Mouse (Mus musculus): ENCODE measurements around the gene Sh2d6. TPM values are rescaled to one million over a fixed set of nuclear protein-coding genes. Genes with fewer than 3 reads are reported as not detected.

Sh2d6 gene
- polyA plus RNA-seq, 1 experiment from 2014 or later, result not detected

DNA sequence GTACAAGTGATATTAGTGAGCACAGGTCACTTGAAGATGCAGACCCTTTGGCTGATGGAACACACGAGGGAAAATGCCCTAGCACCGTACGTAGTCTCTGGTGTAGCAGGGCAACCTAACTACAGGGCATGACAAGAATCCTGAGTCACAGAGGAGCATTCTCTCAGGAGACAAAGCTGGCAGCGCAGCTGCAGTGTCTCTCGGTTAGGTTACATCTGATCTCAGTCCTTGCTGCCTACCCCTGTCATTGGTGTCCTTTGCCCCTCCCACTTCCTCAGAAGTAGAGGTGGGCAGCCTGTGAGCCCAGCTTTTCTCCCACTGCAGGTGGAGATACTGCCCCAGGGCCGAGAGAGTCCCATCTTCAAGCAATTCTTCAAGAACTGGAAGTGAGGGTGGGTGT, 41.0 kb upstream of the Sh2d6 start:
- no peaks in the 10 kb centered on the region for H3K9me3 ChIP-seq (ENCODE audit: low read depth, low read length)
- H3K4me1 ChIP-seq (ENCODE audit: insufficient read depth), result no peaks in the 10 kb centered on the region
- no peak overlapping the region for H3K4me3 ChIP-seq (ENCODE audit: low read depth, low read length)
- DNase-seq (no peak), ATAC-seq (ENCODE audit: insufficient read depth) (no peak)
- TF ChIP-seq CTCF (IDR thresholded peaks at IDR 0.05; ENCODE audit: low read depth), result no peak
- WGBS, result 47% methylated on average over 6 of the region's 6 CpGs
- no peak overlapping the region for H3K27ac ChIP-seq (ENCODE audit: low read depth)
- H3K4me2 ChIP-seq, result no peak overlapping the region
- H3K27me3 ChIP-seq (ENCODE audit: insufficient read depth, low read length), result no peaks in the 10 kb centered on the region
- H3K36me3 ChIP-seq (ENCODE audit: insufficient read depth), result no peaks in the 10 kb centered on the region
- no peak overlapping the region for H3K9ac ChIP-seq

DNA sequence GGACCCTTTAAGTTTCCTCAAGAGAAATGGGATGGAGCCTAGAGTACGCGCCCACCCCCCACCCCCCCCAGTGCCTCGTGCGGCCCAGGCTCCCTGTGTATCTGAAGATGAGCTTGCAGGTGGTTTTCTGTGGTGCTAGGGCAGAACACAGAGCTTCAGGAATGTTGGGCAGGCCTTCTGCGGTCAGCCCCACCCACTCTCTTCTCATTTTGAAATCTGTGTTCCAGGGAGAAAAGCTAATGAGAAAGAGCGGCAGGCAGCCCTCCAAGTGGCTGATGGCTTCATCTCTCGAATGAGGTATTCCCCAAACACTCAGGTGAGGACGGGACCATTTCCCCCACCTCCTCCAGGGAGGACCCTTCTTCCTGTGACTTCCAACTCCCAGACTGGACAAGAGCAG, 39.3 kb upstream of the Sh2d6 start:
- no peak for DNase-seq
- Histone ChIP-seq H3K4me2 (no peak overlapping the region), H3K9ac (no peak overlapping the region), H3K27ac (ENCODE audit: low read depth) (no peak overlapping the region), H3K4me3 (ENCODE audit: low read depth, low read length) (no peak overlapping the region), H3K36me3 (ENCODE audit: insufficient read depth) (no peaks in the 10 kb centered on the region), H3K9me3 (ENCODE audit: low read depth, low read length) (no peaks in the 10 kb centered on the region), H3K27me3 (ENCODE audit: insufficient read depth, low read length) (no peaks in the 10 kb centered on the region), H3K4me1 (ENCODE audit: insufficient read depth) (no peaks in the 10 kb centered on the region)
- TF ChIP-seq CTCF (IDR thresholded peaks at IDR 0.05; ENCODE audit: low read depth), result no peak
- WGBS, result 60% methylated on average over 8 of the region's 8 CpGs
- no peak for ATAC-seq (ENCODE audit: insufficient read depth)

DNA sequence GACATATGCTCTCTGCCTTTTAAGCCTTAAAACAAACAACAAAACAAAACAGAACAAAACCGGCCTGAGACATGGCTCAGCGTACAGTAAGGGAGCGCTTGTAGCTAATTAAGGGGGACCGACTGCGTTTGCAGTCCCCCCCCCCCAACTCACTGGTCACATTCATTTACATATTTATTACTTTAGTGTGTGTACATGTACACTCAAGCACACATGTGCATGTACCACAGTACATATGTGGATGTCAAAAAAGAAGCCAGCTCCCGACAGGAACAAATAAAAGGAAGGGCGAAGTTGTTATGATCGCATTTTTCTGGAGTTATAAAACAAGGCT, 31.5 kb upstream of the Sh2d6 start:
- Histone ChIP-seq H3K4me3 (ENCODE audit: low read depth, low read length) (peak overlapping the region; percentile 35), H3K27me3 (ENCODE audit: insufficient read depth, low read length) (no peaks in the 10 kb centered on the region), H3K4me2 (peak overlapping the region; percentile 71), H3K27ac (ENCODE audit: low read depth) (peak overlapping the region; percentile 90), H3K36me3 (ENCODE audit: insufficient read depth) (no peaks in the 10 kb centered on the region), H3K9ac (peak overlapping the region; percentile 55), H3K4me1 (ENCODE audit: insufficient read depth) (no peaks in the 10 kb centered on the region), H3K9me3 (ENCODE audit: low read depth, low read length) (no peaks in the 10 kb centered on the region)
- no peak for ATAC-seq (ENCODE audit: insufficient read depth)
- 14% methylated on average over 8 of the region's 8 CpGs for WGBS
- no peak for DNase-seq
- no peak for TF ChIP-seq CTCF (IDR thresholded peaks at IDR 0.05; ENCODE audit: low read depth)

DNA sequence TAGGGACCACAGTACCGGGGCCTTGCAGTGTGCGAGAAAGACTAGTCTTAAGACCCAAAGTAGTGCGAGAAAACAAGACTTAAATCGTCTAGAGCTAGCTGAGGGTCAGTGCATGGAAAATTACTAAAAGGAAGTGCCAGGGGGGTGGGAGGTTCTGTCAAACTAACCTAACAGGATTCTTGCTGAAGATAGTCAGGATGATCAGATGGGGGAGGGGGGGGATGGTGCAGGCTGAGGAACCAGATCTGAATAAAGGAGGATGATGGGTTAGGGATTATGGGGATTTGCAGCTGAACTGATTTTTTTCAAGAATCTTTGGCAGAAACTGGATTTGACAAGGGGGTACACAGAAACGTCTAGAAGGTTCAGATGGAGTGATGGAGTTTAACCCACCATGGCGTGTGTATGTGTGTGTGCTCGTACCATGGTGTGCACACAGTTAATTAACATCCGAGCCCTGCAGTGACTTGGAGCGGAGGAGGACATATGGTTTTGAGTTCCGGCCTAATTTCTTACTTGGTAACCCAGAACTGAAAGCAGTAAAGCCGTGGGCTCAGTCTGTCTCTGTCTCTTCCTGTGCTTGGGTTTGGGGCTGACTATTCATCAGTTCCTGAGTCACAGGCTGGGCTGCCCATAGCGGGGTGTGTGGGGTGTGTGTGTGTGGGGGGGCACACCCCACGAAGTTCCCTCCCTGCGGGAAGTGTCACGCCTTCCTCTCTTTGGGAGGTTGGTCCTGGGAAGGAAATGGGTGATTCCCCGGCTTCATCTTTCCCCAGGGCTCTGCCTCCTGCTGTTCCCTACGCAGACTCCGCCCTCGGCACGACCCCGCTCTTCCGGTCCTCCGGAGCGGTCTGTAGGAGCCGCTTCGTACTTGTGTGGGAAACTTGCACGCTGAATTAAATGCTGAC, 30.9 kb upstream of the Sh2d6 start:
- TF ChIP-seq CTCF (IDR thresholded peaks at IDR 0.05; ENCODE audit: low read depth), result 0 out of 2 replicates have a peak, but pooled peaks have one; percentile 23
- H3K4me2 ChIP-seq, result peak overlapping the region; percentile 71
- peak overlapping the region; percentile 35 for H3K4me3 ChIP-seq (ENCODE audit: low read depth, low read length)
- DNase-seq (peak; percentile 94), ATAC-seq (ENCODE audit: insufficient read depth) (peak; percentile 97)
- no peaks in the 10 kb centered on the region for H3K36me3 ChIP-seq (ENCODE audit: insufficient read depth)
- H3K27ac ChIP-seq (ENCODE audit: low read depth), result peak overlapping the region; percentile 90
- H3K4me1 ChIP-seq (ENCODE audit: insufficient read depth), result no peaks in the 10 kb centered on the region
- peak overlapping the region; percentile 55 for H3K9ac ChIP-seq
- no peaks in the 10 kb centered on the region for H3K9me3 ChIP-seq (ENCODE audit: low read depth, low read length)
- no peaks in the 10 kb centered on the region for H3K27me3 ChIP-seq (ENCODE audit: insufficient read depth, low read length)
- WGBS, result 14% methylated on average over 27 of the region's 27 CpGs

DNA sequence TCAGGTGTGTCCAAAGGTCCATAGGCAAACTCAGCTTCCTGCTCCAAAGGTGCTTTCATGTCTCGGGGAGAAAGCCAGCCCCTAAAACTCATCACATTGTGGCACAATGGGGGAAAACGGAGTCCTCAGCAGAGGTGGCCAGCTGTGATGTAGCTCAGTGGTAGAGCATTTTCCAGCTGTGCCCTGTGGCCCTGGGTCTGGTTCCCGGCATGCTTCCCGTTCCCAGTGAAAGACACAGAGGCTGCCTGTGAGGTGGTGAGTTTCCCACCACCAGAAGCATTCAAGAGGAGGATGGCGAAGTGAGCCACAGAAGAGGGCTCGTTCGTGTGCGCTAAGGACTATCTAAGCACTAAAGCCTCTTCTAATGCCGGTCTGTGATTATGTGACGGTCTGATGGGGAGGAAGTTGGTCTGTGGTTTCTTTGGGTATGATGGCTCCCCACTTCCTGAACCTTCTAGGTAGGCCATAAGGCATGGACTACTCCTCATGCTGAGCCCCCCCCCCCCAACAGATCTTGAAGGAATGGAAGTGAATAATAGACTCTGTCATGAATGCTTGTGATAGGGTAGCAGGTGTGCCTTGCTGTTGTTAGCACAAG, 29.1 kb upstream of the Sh2d6 start:
- H3K4me3 ChIP-seq (ENCODE audit: low read depth, low read length), result no peak overlapping the region
- no peak for ATAC-seq (ENCODE audit: insufficient read depth)
- TF ChIP-seq CTCF (IDR thresholded peaks at IDR 0.05; ENCODE audit: low read depth), result no peak
- H3K27ac ChIP-seq (ENCODE audit: low read depth), result no peak overlapping the region
- no peaks in the 10 kb centered on the region for H3K36me3 ChIP-seq (ENCODE audit: insufficient read depth)
- no peak overlapping the region for H3K9ac ChIP-seq
- 84% methylated on average over 10 of the region's 10 CpGs for WGBS
- H3K27me3 ChIP-seq (ENCODE audit: insufficient read depth, low read length), result no peaks in the 10 kb centered on the region
- no peaks in the 10 kb centered on the region for H3K4me1 ChIP-seq (ENCODE audit: insufficient read depth)
- no peak overlapping the region for H3K4me2 ChIP-seq
- no peaks in the 10 kb centered on the region for H3K9me3 ChIP-seq (ENCODE audit: low read depth, low read length)
- no peak for DNase-seq

DNA sequence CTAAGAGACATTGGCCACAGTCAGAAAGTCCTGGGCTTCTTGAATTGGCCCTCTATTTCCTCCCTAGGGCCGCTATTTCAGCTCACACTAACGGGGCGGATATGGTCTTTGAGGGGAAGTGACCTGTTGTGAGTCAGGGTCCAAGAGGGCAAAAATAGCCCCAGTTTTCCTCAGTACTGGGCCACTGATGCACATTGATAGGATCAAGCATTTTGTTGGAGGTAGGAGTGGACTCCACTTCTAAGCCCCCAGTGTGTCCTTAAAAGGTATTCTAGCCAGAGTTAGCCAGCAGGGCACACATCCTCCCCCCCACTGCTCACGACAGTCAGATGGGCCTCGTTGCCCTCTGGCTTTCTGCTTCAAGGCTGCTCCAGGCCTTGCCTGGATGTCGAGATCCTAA, 28.5 kb upstream of the Sh2d6 start:
- WGBS, result 67% methylated on average over 6 of the region's 6 CpGs

DNA sequence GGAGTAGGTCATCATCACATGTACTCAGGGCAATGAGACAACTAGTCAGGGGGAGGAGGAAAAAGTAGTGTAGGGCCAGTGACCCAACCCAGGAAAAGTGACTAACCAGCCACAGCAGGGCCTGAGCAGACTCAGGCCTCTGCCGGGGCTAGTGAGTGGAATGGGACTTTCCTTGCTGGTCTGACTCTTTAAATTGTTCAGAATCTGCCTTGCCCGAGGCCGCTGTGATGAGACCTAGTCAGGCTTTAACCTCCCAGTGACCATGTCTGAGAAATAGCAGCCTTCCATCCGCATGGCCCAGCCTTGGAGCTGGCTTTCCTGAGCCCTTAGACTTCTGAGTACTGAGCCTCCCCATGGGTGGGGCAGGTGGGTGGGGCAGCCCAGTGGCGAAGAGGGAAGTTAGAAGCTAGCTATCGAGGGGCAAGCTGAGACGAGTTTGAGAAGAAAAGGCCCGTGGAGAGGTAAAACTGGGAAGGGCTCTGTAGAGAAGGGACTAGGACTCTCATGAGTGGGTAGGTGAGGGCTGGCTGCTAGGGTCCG, 27.6 kb upstream of the Sh2d6 start:
- DNase-seq (no peak), ATAC-seq (ENCODE audit: insufficient read depth) (no peak)
- H3K36me3 ChIP-seq (ENCODE audit: insufficient read depth), result no peaks in the 10 kb centered on the region
- H3K27ac ChIP-seq (ENCODE audit: low read depth), result no peak overlapping the region
- WGBS, result 65% methylated on average over 9 of the region's 9 CpGs
- H3K4me2 ChIP-seq, result no peak overlapping the region
- no peak overlapping the region for H3K4me3 ChIP-seq (ENCODE audit: low read depth, low read length)
- H3K27me3 ChIP-seq (ENCODE audit: insufficient read depth, low read length), result no peaks in the 10 kb centered on the region
- TF ChIP-seq CTCF (IDR thresholded peaks at IDR 0.05; ENCODE audit: low read depth), result no peak
- H3K9me3 ChIP-seq (ENCODE audit: low read depth, low read length), result no peaks in the 10 kb centered on the region
- H3K9ac ChIP-seq, result no peak overlapping the region
- no peaks in the 10 kb centered on the region; the same call in 1 of the 2 replicates for H3K4me1 ChIP-seq (ENCODE audit: insufficient read depth)

More for the DNA sequence above, 28.5 kb upstream of the Sh2d6 start:
- no peak overlapping the region for H3K9ac ChIP-seq
- no peaks in the 10 kb centered on the region for H3K9me3 ChIP-seq (ENCODE audit: low read depth, low read length)
- DNase-seq, result no peak
- H3K27me3 ChIP-seq (ENCODE audit: insufficient read depth, low read length), result no peaks in the 10 kb centered on the region
- H3K36me3 ChIP-seq (ENCODE audit: insufficient read depth), result no peaks in the 10 kb centered on the region
- H3K4me2 ChIP-seq, result no peak overlapping the region
- H3K4me3 ChIP-seq (ENCODE audit: low read depth, low read length), result no peak overlapping the region
- no peak for ATAC-seq (ENCODE audit: insufficient read depth)
- no peak overlapping the region for H3K27ac ChIP-seq (ENCODE audit: low read depth)
- no peak for TF ChIP-seq CTCF (IDR thresholded peaks at IDR 0.05; ENCODE audit: low read depth)
- H3K4me1 ChIP-seq (ENCODE audit: insufficient read depth), result no peaks in the 10 kb centered on the region

All from lung, embryonic 14.5 days (tissue).